Mouse (Mus musculus) T-cell, adult 66 days (primary cell): ENCODE data around the gene Slc22a8. TPM values are rescaled to one million over a fixed set of nuclear protein-coding genes. Genes with fewer than 3 reads are reported as not detected.

Experiments used
- total RNA-seq, 2 experiments: library from RNA; stranded (reverse); gene quantifications; 3 replicates in 1 of 2; 4 replicates in 1 of 2; pipeline ENCODE4 v1.2.4; 2023

Gene Slc22a8
- not detected for total RNA-seq

GRCm38 (mm10) chr19:8590954-8591353 is at the start of gene Slc22a8:
Slc22a8 (plus strand) TSS chr19:8591254.

GRCm38 (mm10) chr19:8617904-8618303 is 26.9 kb downstream of the Slc22a8 start, which contains the start of gene Slc22a6:
Slc22a6 (plus strand) TSS chr19:8618039.

Other genes starting within 250 kb of the Slc22a8 start
- not detected for gene Slc22a30, start 186.1 kb upstream of the Slc22a8 start, total RNA-seq
- gene Slc22a6, start 26.8 kb downstream of the Slc22a8 start, total RNA-seq: not detected
- not detected for gene Chrm1, start 72.5 kb downstream of the Slc22a8 start, total RNA-seq
- 100 to 1,000 TPM; 186 to 208 TPM for gene Slc3a2, start 132.1 kb downstream of the Slc22a8 start, total RNA-seq
- 10 to 100 TPM; 87.5 to 97.1 TPM for gene Wdr74, start 144.6 kb downstream of the Slc22a8 start, total RNA-seq
- gene 1700092M07Rik, start 149.5 kb downstream of the Slc22a8 start, total RNA-seq: 10 to 100 TPM; 11.8 to 13.2 TPM
- gene Stx5a, start 150.2 kb downstream of the Slc22a8 start, total RNA-seq: 100 to 1,000 TPM; 226 to 241 TPM
- 100 to 1,000 TPM; 459 to 471 TPM for gene Nxf1, start 165.8 kb downstream of the Slc22a8 start, total RNA-seq
- gene Tmem223, start 179.7 kb downstream of the Slc22a8 start, total RNA-seq: 10 to 100 TPM; 46.9 to 48.0 TPM
- 10 to 100 TPM; 66.4 to 71.6 TPM for gene Tmem179b, start 183.2 kb downstream of the Slc22a8 start, total RNA-seq
- 10 to 100 TPM; 13.8 to 17.4 TPM for gene Taf6l, start 195.2 kb downstream of the Slc22a8 start, total RNA-seq
- gene Polr2g, start 207.3 kb downstream of the Slc22a8 start, total RNA-seq: 10 to 100 TPM; 60.3 to 66.7 TPM
- gene Zbtb3, start 211.3 kb downstream of the Slc22a8 start, total RNA-seq: 1 to 10 TPM in 1 of 2 experiments, under 1 TPM in 1; 0.99 to 1.1 TPM
- 10 to 100 TPM; 30.4 to 30.6 TPM for gene Ttc9c, start 228.1 kb downstream of the Slc22a8 start, total RNA-seq
- gene Hnrnpul2, start 228.8 kb downstream of the Slc22a8 start, total RNA-seq: 100 to 1,000 TPM; 105 to 110 TPM
- gene AC129217.1, start 238.5 kb downstream of the Slc22a8 start, total RNA-seq: 10 to 100 TPM in 1 of 2 experiments, 1 to 10 TPM in 1; 2.4 to 17.5 TPM
- gene Bscl2, start 246.2 kb downstream of the Slc22a8 start, total RNA-seq: 10 to 100 TPM; 39.2 to 44.0 TPM
- not detected for gene Gng3, start 247.9 kb downstream of the Slc22a8 start, total RNA-seq